Mouse (Mus musculus) urinary bladder, adult 18-20 months (tissue): ENCODE measurements around the gene Wfs1.

Experiments
- DNase-seq, 2 experiments: peaks; one replicate each; pipeline ENCODE4 v3.0.0; 2022; ENCODE audit warnings: low spot score in 2 of 2, mixed read lengths in 2 of 2

Gene Wfs1

DNA sequence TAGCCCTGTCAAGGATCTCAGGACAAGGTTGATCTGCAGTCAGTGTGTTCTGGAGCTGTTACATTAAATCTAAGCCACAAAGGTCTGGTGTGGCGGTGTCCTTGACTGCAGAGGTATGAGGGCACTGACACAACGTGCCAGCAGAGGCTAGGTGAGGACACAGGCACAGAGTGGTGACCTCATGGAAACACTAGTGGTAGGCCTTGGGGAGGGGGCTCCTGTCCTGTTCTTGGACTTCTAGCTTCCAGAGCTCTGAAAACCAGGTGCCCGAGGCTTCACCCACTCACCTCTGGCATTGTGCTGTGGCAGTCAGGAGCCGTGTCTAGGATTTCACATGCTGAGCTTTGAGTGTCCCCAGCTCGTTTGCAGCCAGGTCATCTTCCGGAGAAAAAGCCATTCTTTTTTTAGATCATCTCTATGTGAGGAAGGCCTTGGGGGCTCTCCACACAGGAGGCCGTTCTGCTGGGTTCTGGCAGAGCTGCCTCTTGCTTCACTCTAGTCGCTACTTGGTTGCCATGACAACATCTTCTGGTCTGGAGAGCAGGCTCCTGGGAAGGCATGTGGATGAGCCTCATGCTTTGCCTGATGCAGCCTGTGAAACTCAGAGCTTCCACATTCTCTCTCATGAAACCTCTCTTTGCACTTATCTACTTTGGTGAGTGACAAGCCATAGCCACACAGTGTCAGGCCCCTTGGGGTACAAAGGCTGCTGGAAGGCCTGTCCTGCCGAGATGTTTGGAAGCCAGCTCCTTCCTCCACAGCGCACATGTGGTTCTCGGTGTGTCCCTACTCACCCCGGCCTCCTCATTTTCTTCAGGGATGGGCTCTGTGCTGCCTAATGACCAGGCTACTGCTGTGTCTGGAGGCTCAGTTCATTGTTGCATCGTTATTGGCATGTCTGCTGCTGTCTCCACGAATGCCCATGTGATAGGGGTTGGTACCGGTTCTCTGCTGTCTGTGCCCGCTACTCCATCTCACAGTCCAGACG, 53.2 kb downstream of the Wfs1 start:
- DNase-seq, result no peak

- no peak for DNase-seq
Observed at GRCm38 (mm10) chr5:36933383-36933782, 55.6 kb downstream of the Wfs1 start.

- no peak for DNase-seq
Observed at GRCm38 (mm10) chr5:36929376-36929775, 59.6 kb downstream of the Wfs1 start.

- no peak for DNase-seq
Observed at GRCm38 (mm10) chr5:36928701-36929100, 60.3 kb downstream of the Wfs1 start.

GRCm38 (mm10) chr5:36923826-36924700, 64.9 kb downstream of the Wfs1 start:
- DNase-seq, result no peak

DNA sequence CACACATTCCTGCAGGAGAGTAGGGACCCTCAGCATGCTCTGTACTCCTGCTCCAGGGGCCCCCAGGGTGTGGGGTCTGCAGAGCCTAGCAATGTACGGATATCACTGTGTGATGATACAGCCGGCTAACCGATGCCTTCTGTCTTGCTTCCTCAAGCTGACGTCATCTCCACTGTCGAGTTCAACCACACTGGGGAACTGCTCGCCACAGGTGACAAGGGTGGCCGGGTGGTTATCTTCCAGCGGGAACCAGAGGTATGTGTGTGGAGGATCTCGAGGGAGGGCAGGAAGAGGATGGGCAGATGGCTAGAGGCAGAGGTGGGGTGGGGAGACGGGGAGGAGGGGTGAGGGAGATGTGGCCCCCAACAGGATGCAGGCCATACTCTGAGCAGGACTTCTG, 66.2 kb downstream of the Wfs1 start:
- no peak for DNase-seq

DNA sequence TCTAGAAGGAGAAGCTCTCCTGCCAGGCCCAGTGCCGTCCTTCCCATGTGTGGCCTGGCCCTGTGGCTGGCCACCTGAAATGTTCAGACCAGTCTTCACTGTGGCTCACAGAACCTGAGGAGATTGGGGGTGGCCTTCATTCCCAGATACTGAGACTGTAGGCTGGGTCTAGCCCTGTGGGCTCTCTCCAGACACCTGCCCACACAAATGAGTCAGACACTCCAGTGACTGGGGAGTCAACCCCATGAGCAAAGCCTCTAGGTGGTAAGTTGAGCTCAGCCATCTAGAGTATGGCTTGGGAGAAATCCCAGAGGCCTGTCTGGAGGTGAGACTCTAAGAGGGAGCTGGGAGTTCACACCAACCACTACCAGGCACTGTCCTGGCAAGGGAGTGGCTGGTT, 67.1 kb downstream of the Wfs1 start:
- DNase-seq, result no peak

- no peak for DNase-seq
Observed at GRCm38 (mm10) chr5:36920072-36920471, 68.9 kb downstream of the Wfs1 start.

DNA sequence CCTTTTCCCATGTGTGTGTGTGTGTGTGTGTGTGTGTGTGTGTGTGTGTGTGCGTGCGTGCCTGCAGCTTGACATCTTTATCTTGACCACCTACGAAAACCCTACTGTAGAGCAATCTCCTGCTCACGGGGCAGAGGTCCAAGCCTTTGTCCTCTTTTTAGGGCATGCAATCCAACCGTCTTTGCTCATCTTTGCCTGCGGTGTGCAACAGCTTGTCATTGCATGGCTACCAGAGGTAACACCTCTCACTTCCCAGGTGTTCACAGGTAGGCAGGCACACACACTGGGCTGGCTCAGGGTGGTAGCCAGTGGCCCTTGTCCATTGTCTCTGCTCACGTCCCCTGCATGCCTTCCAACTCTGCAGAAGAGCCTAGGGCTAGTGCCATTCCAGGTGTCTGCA, 71.0 kb downstream of the Wfs1 start:
- DNase-seq, result no peak

DNA sequence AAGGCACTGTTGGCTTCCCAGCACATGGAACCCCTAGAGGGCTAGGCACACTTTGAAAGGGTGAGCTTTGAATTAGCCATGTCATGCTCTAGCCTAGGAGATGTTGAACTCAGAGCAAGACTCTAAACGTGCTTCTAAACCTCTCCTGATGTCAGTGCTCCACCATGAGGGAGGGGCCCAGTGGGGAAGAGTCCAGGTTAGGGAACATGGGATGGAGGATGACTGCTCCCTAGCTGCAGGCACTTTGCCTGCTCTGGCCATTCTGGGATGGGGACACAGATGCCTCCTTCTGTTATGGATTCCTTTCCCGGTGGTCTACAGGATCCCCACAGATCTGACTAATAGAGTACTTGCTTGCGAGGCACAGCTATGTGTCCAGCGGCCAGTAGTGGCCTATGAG, 71.8 kb downstream of the Wfs1 start:
- DNase-seq, result no peak

DNA sequence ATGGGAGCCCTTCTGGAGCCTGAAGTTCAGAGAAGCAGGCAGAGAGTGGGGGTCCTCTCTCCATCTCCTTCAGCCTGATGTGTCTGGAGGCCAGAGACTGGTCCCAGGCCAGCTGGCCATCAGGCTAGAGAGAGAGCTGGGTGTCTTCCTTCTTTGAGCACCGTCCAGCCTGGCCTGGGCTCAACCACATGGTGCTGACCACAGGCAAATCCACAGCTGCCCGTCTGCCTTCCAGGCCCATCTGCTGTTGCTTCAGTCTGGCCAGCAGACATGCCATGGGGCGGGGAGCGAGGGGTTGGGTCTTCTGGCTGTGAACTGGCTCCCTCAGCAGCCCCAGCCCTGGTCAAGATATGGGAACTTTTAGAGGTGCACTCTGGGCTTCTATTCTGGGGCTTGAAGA, 72.4 kb downstream of the Wfs1 start:
- no peak for DNase-seq
